ENCODE assay signal across 19 mouse cellular contexts in genomic region chr14:79239402-79239801, GRCm38 (mm10). TPM values are rescaled to one million over a fixed set of nuclear protein-coding genes. Genes with fewer than 3 reads are reported as not detected.
DNase-seq lines count a peak whose midpoint lies in the region; ATAC-seq and TF ChIP-seq lines count a peak whose summit lies in the region.
"Had no signal": no experiment of that assay in that cellular context is flagged by ENCODE, and none has a peak within 500 bp of the region (broad histone marks: within the 10 kb centered on the region; RNA-seq: fewer than 3 reads in every experiment).

No protein-coding gene starts in this region.

- H3K9ac ChIP-seq in heart, embryonic 16.5 days (ENCODE audit: low read length) = no peak overlapping the region
- H3K9ac ChIP-seq in heart, adult 2 months (ENCODE audit: low read depth, low read length) = no peak overlapping the region
- H3K9ac ChIP-seq: hindbrain, embryonic 13.5 days; liver, embryonic 15.5 days had no signal

- WGBS in heart, embryonic 16.5 days = 52% methylated on average over 12 of the region's 12 CpGs
- 75% methylated on average over 12 of the region's 12 CpGs for WGBS in heart, adult 2 months

- H3K4me2 ChIP-seq in heart, embryonic 16.5 days (ENCODE audit: low read depth, low read length) = peak overlapping the region; percentile 26
- H3K4me2 ChIP-seq: hindbrain, embryonic 13.5 days; liver, embryonic 15.5 days had no signal

- intact Hi-C loops in heart, adult 2 months (cut with DNase I) = no loop called here

- no peaks in the 10 kb centered on the region for H3K36me3 ChIP-seq in heart, embryonic 16.5 days (ENCODE audit: control insufficient read depth, insufficient read depth)
- no peaks in the 10 kb centered on the region for H3K36me3 ChIP-seq in heart, adult 2 months (ENCODE audit: control insufficient read depth, insufficient read depth, low read length)
- H3K36me3 ChIP-seq: hindbrain, embryonic 13.5 days; liver, embryonic 15.5 days had no signal

- no peaks in the 10 kb centered on the region for H3K79me2 ChIP-seq in heart, adult 2 months (replicated peaks; ENCODE audit: control insufficient read depth, insufficient read depth, low read length)

- no peaks in the 10 kb centered on the region for H3K27me3 ChIP-seq in heart, embryonic 16.5 days (ENCODE audit: control insufficient read depth, insufficient read depth, low read length)
- H3K27me3 ChIP-seq in heart, adult 2 months (ENCODE audit: control insufficient read depth, insufficient read depth, low read length) = no peaks in the 10 kb centered on the region
- H3K27me3 ChIP-seq: hindbrain, embryonic 13.5 days; liver, embryonic 15.5 days had no signal

- no peaks in the 10 kb centered on the region; the same call in 1 of the 2 replicates for H3K4me1 ChIP-seq in heart, embryonic 16.5 days (ENCODE audit: control insufficient read depth, insufficient read depth, low read length)
- no peaks in the 10 kb centered on the region for H3K4me1 ChIP-seq in heart, adult 2 months (ENCODE audit: control insufficient read depth, insufficient read depth, low read length)
- H3K4me1 ChIP-seq: liver, embryonic 15.5 days had no signal

- DNase-seq in heart, adult 2 months = no peak
- peak; percentile 78 for DNase-seq in T-cell, adult 2 months (ENCODE audit: low spot score)
- peak; percentile 41 to 52 for DNase-seq in frontal cortex, postnatal 14 days (ENCODE audit: low spot score in 2 of 2)
- peak; percentile 57 for DNase-seq in testis, postnatal 10 days (ENCODE audit: low spot score)
- DNase-seq in layer of hippocampus, adult 11-12 months (ENCODE audit: low spot score) = no peak
- DNase-seq: adrenal gland, adult 8-10 months; cerebellum, postnatal 10 days; gastrocnemius, postnatal 36 days; kidney, adult 2 months; lung, postnatal 36 days had no signal

- no peak for TF ChIP-seq CTCF in heart, adult 2 months (IDR thresholded peaks at IDR 0.05)

- 0 out of 2 replicates have a peak overlapping the region, but pooled peaks have one; percentile 3 for H3K27ac ChIP-seq in heart, embryonic 16.5 days (ENCODE audit: low read length)
- H3K27ac ChIP-seq in heart, adult 2 months = no peak overlapping the region
- H3K27ac ChIP-seq: hindbrain, embryonic 13.5 days; liver, embryonic 15.5 days had no signal

- H3K4me3 ChIP-seq in heart, embryonic 16.5 days (ENCODE audit: low read length) = no peak overlapping the region
- no peak overlapping the region for H3K4me3 ChIP-seq in heart, adult 2 months
- H3K4me3 ChIP-seq: hindbrain, embryonic 13.5 days; liver, embryonic 15.5 days had no signal

- TF ChIP-seq EP300 in heart, adult 2 months (IDR thresholded peaks at IDR 0.05; ENCODE audit: insufficient read depth, low read depth, low read length) = no peak

- 0 out of 2 replicates have a peak, but pooled peaks cover 3% of the 10 kb centered on the region for H3K9me3 ChIP-seq in heart, embryonic 16.5 days (replicated peaks; ENCODE audit: control insufficient read depth, low read length)
- H3K9me3 ChIP-seq: hindbrain, embryonic 13.5 days; liver, embryonic 15.5 days had no signal

- TF ChIP-seq POLR2A in heart, adult 2 months (IDR thresholded peaks at IDR 0.05; ENCODE audit: insufficient read depth, low read depth, low read length) = no peak

- no peak for ATAC-seq in heart, embryonic 16.5 days (replicated peaks; ENCODE audit: extremely low read depth, insufficient read depth, low FRiP score)
- ATAC-seq in erythroid progenitor cell, adult 5-6 weeks (replicated peaks; ENCODE audit: low FRiP score, poor library complexity, severe bottlenecking) = no peak
- ATAC-seq: forebrain, embryonic 14.5 days had no signal

RNA-seq across cellular contexts. Expression of gene Zfp957, which starts 7.8 kb away (rescaled TPM):
- 0.13 TPM in 1 of 2 replicates, not detected in the other for polyA plus RNA-seq in heart, embryonic 16.5 days (2015; fragmentation: Nextera tagmentation; extraction: Ambion mirVana)
- not detected for total RNA-seq in heart, adult 2 months (2021)
- polyA plus RNA-seq in heart, adult 2 months (2012; rRNA removed) = not detected in 2 replicates
- not detected in 2 replicates for total RNA-seq in erythroid progenitor cell, adult 5-6 weeks (2015; ENCODE audit: low replicate concordance)
- not detected in 2 replicates for total RNA-seq in erythroid progenitor cell, adult 5-6 weeks (2017; ENCODE audit: low replicate concordance)
- total RNA-seq: gastrocnemius, postnatal 36 days; midbrain, postnatal 0 days had no signal
- polyA plus RNA-seq: embryonic facial prominence, embryonic 11.5 days; forebrain, embryonic 14.5 days; hindbrain, embryonic 13.5 days; kidney, adult 2 months; large intestine, adult 2 months; limb, embryonic 11.5 days; liver, embryonic 15.5 days had no signal

Comparison
In these comparisons a context has a peak if more than half of its experiments do, and no peak if none do; other contexts are left out.
1. DNase-seq: peak in T-cell, adult 2 months (single experiment), frontal cortex, postnatal 14 days (2 of 2) and testis, postnatal 10 days (single experiment); none in heart, adult 2 months (0 of 2) and layer of hippocampus, adult 11-12 months (single experiment).